Mouse (Mus musculus): Measurements from ENCODE around the gene Tspan11. TPM values are rescaled to one million over a fixed set of nuclear protein-coding genes. Genes with fewer than 3 reads are reported as not detected.

Tspan11 gene
- polyA plus RNA-seq, 1 experiment from 2014 or later: 3.2 TPM

GRCm38 (mm10) chr6:127853771-127854687, 33.4 kb upstream of the Tspan11 start:
- H3K4me2 ChIP-seq (ENCODE audit: low read length): peak overlapping the region; percentile 22
- no peak overlapping the region for H3K9ac ChIP-seq (ENCODE audit: low read depth, low read length)
- H3K36me3 ChIP-seq (ENCODE audit: control insufficient read depth, insufficient read depth, low read length): no peaks in the 10 kb centered on the region
- peaks cover 17% of the 10 kb centered on the region for H3K4me1 ChIP-seq (ENCODE audit: control insufficient read depth, insufficient read depth, low read depth, low read length)
- no peaks in the 10 kb centered on the region for H3K9me3 ChIP-seq (ENCODE audit: control insufficient read depth, low read length)
- peak; percentile 5; the same call in 1 of the 2 replicates for ATAC-seq
- H3K27ac ChIP-seq (ENCODE audit: low read depth, low read length): no peak overlapping the region
- no peaks in the 10 kb centered on the region for H3K27me3 ChIP-seq (replicated peaks; ENCODE audit: control insufficient read depth, insufficient read depth, low read length)
- no peak overlapping the region for H3K4me3 ChIP-seq (ENCODE audit: low read length)
- WGBS: 41% methylated on average over 16 of the region's 16 CpGs

- Histone ChIP-seq H3K9me3 (ENCODE audit: control insufficient read depth, low read length) (no peaks in the 10 kb centered on the region), H3K4me1 (ENCODE audit: control insufficient read depth, insufficient read depth, low read depth, low read length) (peaks cover 17% of the 10 kb centered on the region), H3K4me3 (ENCODE audit: low read length) (no peak overlapping the region), H3K4me2 (ENCODE audit: low read length) (no peak overlapping the region), H3K9ac (ENCODE audit: low read depth, low read length) (no peak overlapping the region), H3K36me3 (ENCODE audit: control insufficient read depth, insufficient read depth, low read length) (no peaks in the 10 kb centered on the region), H3K27me3 (replicated peaks; ENCODE audit: control insufficient read depth, insufficient read depth, low read length) (no peaks in the 10 kb centered on the region), H3K27ac (ENCODE audit: low read depth, low read length) (no peak overlapping the region)
- 100% methylated on average over 2 of the region's 2 CpGs for WGBS
- no peak for ATAC-seq
These were observed 32.7 kb upstream of the Tspan11 start for GRCm38 (mm10) chr6:127854688-127855013.

GRCm38 (mm10) chr6:127855711-127856295, 31.6 kb upstream of the Tspan11 start:
- no peak overlapping the region for H3K4me3 ChIP-seq (ENCODE audit: low read length)
- no peaks in the 10 kb centered on the region for H3K27me3 ChIP-seq (replicated peaks; ENCODE audit: control insufficient read depth, insufficient read depth, low read length)
- ATAC-seq: peak; percentile 79
- 0 out of 2 replicates have a peak overlapping the region, but pooled peaks have one; percentile 10 for H3K27ac ChIP-seq (ENCODE audit: low read depth, low read length)
- H3K9me3 ChIP-seq (ENCODE audit: control insufficient read depth, low read length): no peaks in the 10 kb centered on the region
- H3K36me3 ChIP-seq (ENCODE audit: control insufficient read depth, insufficient read depth, low read length): no peaks in the 10 kb centered on the region
- 35% methylated on average over 9 of the region's 9 CpGs for WGBS
- no peak overlapping the region for H3K9ac ChIP-seq (ENCODE audit: low read depth, low read length)
- peaks cover 17% of the 10 kb centered on the region for H3K4me1 ChIP-seq (ENCODE audit: control insufficient read depth, insufficient read depth, low read depth, low read length)
- no peak overlapping the region for H3K4me2 ChIP-seq (ENCODE audit: low read length)

GRCm38 (mm10) chr6:127861951-127862350, 25.4 kb upstream of the Tspan11 start:
- no peak overlapping the region for H3K4me2 ChIP-seq (ENCODE audit: low read length)
- no peak overlapping the region for H3K4me3 ChIP-seq (ENCODE audit: low read length)
- 34% methylated on average over 9 of the region's 9 CpGs for WGBS
- H3K36me3 ChIP-seq (ENCODE audit: control insufficient read depth, insufficient read depth, low read length): no peaks in the 10 kb centered on the region
- H3K27me3 ChIP-seq (replicated peaks; ENCODE audit: control insufficient read depth, insufficient read depth, low read length): no peaks in the 10 kb centered on the region
- H3K9me3 ChIP-seq (ENCODE audit: control insufficient read depth, low read length): no peaks in the 10 kb centered on the region
- no peaks in the 10 kb centered on the region for H3K4me1 ChIP-seq (ENCODE audit: control insufficient read depth, insufficient read depth, low read depth, low read length)
- H3K9ac ChIP-seq (ENCODE audit: low read depth, low read length): no peak overlapping the region
- H3K27ac ChIP-seq (ENCODE audit: low read depth, low read length): no peak overlapping the region
- ATAC-seq: no peak

GRCm38 (mm10) chr6:127865391-127865790, 22.0 kb upstream of the Tspan11 start:
- Histone ChIP-seq H3K4me2 (ENCODE audit: low read length) (no peak overlapping the region), H3K4me1 (ENCODE audit: control insufficient read depth, insufficient read depth, low read depth, low read length) (no peaks in the 10 kb centered on the region), H3K27ac (ENCODE audit: low read depth, low read length) (no peak overlapping the region), H3K27me3 (replicated peaks; ENCODE audit: control insufficient read depth, insufficient read depth, low read length) (no peaks in the 10 kb centered on the region), H3K36me3 (ENCODE audit: control insufficient read depth, insufficient read depth, low read length) (no peaks in the 10 kb centered on the region), H3K4me3 (ENCODE audit: low read length) (no peak overlapping the region), H3K9me3 (ENCODE audit: control insufficient read depth, low read length) (no peaks in the 10 kb centered on the region), H3K9ac (ENCODE audit: low read depth, low read length) (no peak overlapping the region)
- no peak for ATAC-seq
- 87% methylated on average over 4 of the region's 4 CpGs for WGBS

- 60% methylated on average over 8 of the region's 8 CpGs for WGBS
- Histone ChIP-seq H3K4me2 (ENCODE audit: low read length) (no peak overlapping the region), H3K27me3 (replicated peaks; ENCODE audit: control insufficient read depth, insufficient read depth, low read length) (no peaks in the 10 kb centered on the region), H3K9me3 (ENCODE audit: control insufficient read depth, low read length) (no peaks in the 10 kb centered on the region), H3K4me3 (ENCODE audit: low read length) (no peak overlapping the region), H3K4me1 (ENCODE audit: control insufficient read depth, insufficient read depth, low read depth, low read length) (no peaks in the 10 kb centered on the region), H3K36me3 (ENCODE audit: control insufficient read depth, insufficient read depth, low read length) (no peaks in the 10 kb centered on the region), H3K27ac (ENCODE audit: low read depth, low read length) (no peak overlapping the region), H3K9ac (ENCODE audit: low read depth, low read length) (no peak overlapping the region)
- ATAC-seq: no peak
These were observed 18.8 kb upstream of the Tspan11 start for GRCm38 (mm10) chr6:127868546-127868945.

GRCm38 (mm10) chr6:127869121-127869520, 18.3 kb upstream of the Tspan11 start:
- no peak overlapping the region for H3K4me2 ChIP-seq (ENCODE audit: low read length)
- H3K27me3 ChIP-seq (replicated peaks; ENCODE audit: control insufficient read depth, insufficient read depth, low read length): no peaks in the 10 kb centered on the region
- H3K9ac ChIP-seq (ENCODE audit: low read depth, low read length): no peak overlapping the region
- H3K9me3 ChIP-seq (ENCODE audit: control insufficient read depth, low read length): no peaks in the 10 kb centered on the region
- no peaks in the 10 kb centered on the region for H3K36me3 ChIP-seq (ENCODE audit: control insufficient read depth, insufficient read depth, low read length)
- no peaks in the 10 kb centered on the region for H3K4me1 ChIP-seq (ENCODE audit: control insufficient read depth, insufficient read depth, low read depth, low read length)
- H3K4me3 ChIP-seq (ENCODE audit: low read length): no peak overlapping the region
- no peak overlapping the region for H3K27ac ChIP-seq (ENCODE audit: low read depth, low read length)
- no peak for ATAC-seq
- WGBS: 80% methylated on average over 7 of the region's 7 CpGs

GRCm38 (mm10) chr6:127870345-127871324, 16.8 kb upstream of the Tspan11 start:
- H3K36me3 ChIP-seq (ENCODE audit: control insufficient read depth, insufficient read depth, low read length): no peaks in the 10 kb centered on the region
- H3K4me3 ChIP-seq (ENCODE audit: low read length): no peak overlapping the region
- H3K27ac ChIP-seq (ENCODE audit: low read depth, low read length): no peak overlapping the region
- H3K9me3 ChIP-seq (ENCODE audit: control insufficient read depth, low read length): no peaks in the 10 kb centered on the region
- H3K27me3 ChIP-seq (replicated peaks; ENCODE audit: control insufficient read depth, insufficient read depth, low read length): no peaks in the 10 kb centered on the region
- H3K4me1 ChIP-seq (ENCODE audit: control insufficient read depth, insufficient read depth, low read depth, low read length): no peaks in the 10 kb centered on the region
- WGBS: 74% methylated on average over 12 of the region's 12 CpGs
- H3K9ac ChIP-seq (ENCODE audit: low read depth, low read length): no peak overlapping the region
- no peak for ATAC-seq
- no peak overlapping the region for H3K4me2 ChIP-seq (ENCODE audit: low read length)

Measured in hindbrain, embryonic 16.5 days (tissue).